Mouse (Mus musculus) MEL (cell line): Measurements from ENCODE around the gene Palld. TPM values are rescaled to one million over a fixed set of nuclear protein-coding genes. Genes with fewer than 3 reads are reported as not detected.

Experiments
- DNase-seq: peaks from one replicate; pipeline ENCODE4 v3.0.0; 2011; ENCODE audit warnings: low read depth, low spot score
- H3K27ac ChIP-seq: 2 replicates; pipeline ENCODE4 v1.5.1; 2012; ENCODE audit warnings: low read depth, mild to moderate bottlenecking, control low read depth, low read length, moderate library complexity; ENCODE audit not compliant: control insufficient read depth
- H3K27me3 ChIP-seq, 2 experiments: fragments of 150-350 bp in 1 of 2; sonication (generic) in 1 of 2; 2 replicates each; pipeline ENCODE4 v1.6.1; 2012; ENCODE audit warnings: low read length in 2 of 2, mild to moderate bottlenecking in 2 of 2, improper control_type of control experiment in 1 of 2, moderate library complexity in 1 of 2; ENCODE audit not compliant: insufficient read depth in 2 of 2, control insufficient read depth in 1 of 2
- H3K36me3 ChIP-seq, 2 experiments: 2 replicates each; pipeline ENCODE4 v1.6.1; 2012 to 2014; ENCODE audit warnings: low read length in 2 of 2, improper control_type of control experiment in 1 of 2, inconsistent platforms in 1 of 2, mild to moderate bottlenecking in 1 of 2; ENCODE audit not compliant: insufficient read depth in 2 of 2, control insufficient read depth in 1 of 2
- H3K4me1 ChIP-seq, 2 experiments: fragments of 150-350 bp in 1 of 2; sonication (generic) in 1 of 2; 2 replicates each; pipeline ENCODE4 v1.6.1; 2012; ENCODE audit warnings: low read length in 2 of 2, improper control_type of control experiment in 1 of 2, mild to moderate bottlenecking in 1 of 2; ENCODE audit not compliant: insufficient read depth in 2 of 2, control insufficient read depth in 1 of 2
- H3K4me3 ChIP-seq, 2 experiments: fragments of 150-350 bp in 1 of 2; sonication (generic) in 1 of 2; 2 replicates each; pipeline ENCODE4 v1.5.1; 2012; ENCODE audit warnings: low read depth in 2 of 2, low read length in 2 of 2, mild to moderate bottlenecking in 2 of 2, moderate library complexity in 2 of 2, control low read depth in 1 of 2, improper control_type of control experiment in 1 of 2; ENCODE audit not compliant: control insufficient read depth in 1 of 2, insufficient read depth in 1 of 2
- H3K79me2 ChIP-seq: 2 replicates; pipeline ENCODE4 v1.6.1; 2012; ENCODE audit warnings: mild to moderate bottlenecking, low read length, moderate library complexity; ENCODE audit not compliant: control insufficient read depth, poor library complexity, insufficient read depth
- H3K9ac ChIP-seq: 2 replicates; pipeline ENCODE4 v1.6.1; 2012; ENCODE audit warnings: low read depth, mild to moderate bottlenecking, control low read depth, low read length, moderate library complexity; ENCODE audit not compliant: control insufficient read depth, poor library complexity, severe bottlenecking
- H3K9me3 ChIP-seq: fragments of 150-350 bp; sonication (generic); replicated peaks from 2 replicates; pipeline ENCODE4 v1.6.1; 2012; ENCODE audit warnings: mild to moderate bottlenecking, low read length, improper control_type of control experiment, moderate library complexity; ENCODE audit not compliant: insufficient read depth
- BHLHE40 ChIP-seq: IDR thresholded peaks from 2 replicates; pipeline ENCODE4 v1.6.1; 2012; ENCODE audit warnings: low read depth, mild to moderate bottlenecking, inconsistent platforms, low read length, improper control_type of control experiment, borderline replicate concordance
- CHD1 ChIP-seq: IDR thresholded peaks from 2 replicates; pipeline ENCODE4 v1.6.1; 2012; ENCODE audit warnings: low read depth, mild to moderate bottlenecking, inconsistent platforms, low read length, improper control_type of control experiment
- E2F4 ChIP-seq: IDR thresholded peaks from 2 replicates; pipeline ENCODE4 v1.6.1; 2011; ENCODE audit warnings: low read depth, low read length, improper control_type of control experiment, borderline replicate concordance
- ELF1 ChIP-seq: IDR thresholded peaks from 2 replicates; pipeline ENCODE4 v1.6.1; 2014; ENCODE audit warnings: low read depth, mild to moderate bottlenecking, inconsistent platforms, low read length, improper control_type of control experiment, moderate library complexity
- GABPA ChIP-seq: IDR thresholded peaks from 2 replicates; pipeline ENCODE4 v1.6.1; 2012; ENCODE audit warnings: low read depth, mild to moderate bottlenecking, inconsistent platforms, low read length, improper control_type of control experiment, moderate library complexity
- JUND ChIP-seq: IDR thresholded peaks from 2 replicates; pipeline ENCODE4 v1.6.1; 2011; ENCODE audit warnings: low read depth, mild to moderate bottlenecking, improper control_type of control experiment, low read length
- KAT2A ChIP-seq: conservative IDR thresholded peaks from 2 replicates; pipeline ENCODE4 v1.6.1; 2012; ENCODE audit warnings: low read depth, low read length, improper control_type of control experiment, inconsistent platforms
- MAX ChIP-seq: IDR thresholded peaks from 2 replicates; pipeline ENCODE4 v1.6.1; 2011; ENCODE audit warnings: low read length, improper control_type of control experiment
- MAZ ChIP-seq: IDR thresholded peaks from 2 replicates; pipeline ENCODE4 v1.6.1; 2012; ENCODE audit warnings: low read depth, mild to moderate bottlenecking, inconsistent platforms, low read length, improper control_type of control experiment
- MEF2A ChIP-seq: IDR thresholded peaks from 2 replicates; pipeline ENCODE4 v1.6.1; 2014; ENCODE audit warnings: low read depth, mild to moderate bottlenecking, inconsistent platforms, low read length, improper control_type of control experiment; ENCODE audit not compliant: poor library complexity, insufficient replicate concordance, severe bottlenecking; ENCODE audit errors: extremely low read depth
- POLR2AphosphoS2 ChIP-seq: IDR thresholded peaks from 2 replicates; pipeline ENCODE4 v1.6.1; 2011; ENCODE audit warnings: low read length, improper control_type of control experiment
- POLR2AphosphoS5 ChIP-seq: IDR thresholded peaks from 2 replicates; pipeline ENCODE4 v1.6.1; 2012; ENCODE audit warnings: low read depth, borderline replicate concordance, mild to moderate bottlenecking, inconsistent platforms, low read length, moderate library complexity, mixed read lengths
- TCF12 ChIP-seq: IDR thresholded peaks from 2 replicates; pipeline ENCODE4 v1.6.1; 2014; ENCODE audit warnings: low read depth, mild to moderate bottlenecking, inconsistent platforms, low read length, improper control_type of control experiment, moderate library complexity
- USF1 ChIP-seq: IDR thresholded peaks from 2 replicates; pipeline ENCODE4 v1.6.1; 2014; ENCODE audit warnings: low read depth, mild to moderate bottlenecking, inconsistent platforms, low read length, improper control_type of control experiment, moderate library complexity
- ZKSCAN1 ChIP-seq: IDR thresholded peaks from 2 replicates; pipeline ENCODE4 v1.6.1; 2012; ENCODE audit warnings: low read depth, mild to moderate bottlenecking, inconsistent platforms, low read length, improper control_type of control experiment, moderate library complexity
- polyA plus RNA-seq, 2 experiments: library from polyadenylated mRNA; stranded (reverse) in 1 of 2; unstranded in 1 of 2; fragments of >175 nt in 1 of 2; fragments of >200 nt in 1 of 2; gene quantifications; 2 replicates each; pipeline versions ENCODE4 v1.2.1 to v1.2.4; 2012; ENCODE audit warnings: low replicate concordance in 2 of 2, low read depth in 1 of 2; ENCODE audit not compliant: insufficient read length in 2 of 2, insufficient read depth in 1 of 2, missing spikeins in 1 of 2
- total RNA-seq: library from RNA; depleted of rRNA; stranded (reverse); fragments of 300-350 nt; gene quantifications from 2 replicates; pipeline ENCODE4 v1.2.3, GENCODE M21; 2012

The Palld gene
- total and polyA plus RNA-seq, 3 experiments, result 0.23 to 1.9 TPM; not detected in 1

DNA sequence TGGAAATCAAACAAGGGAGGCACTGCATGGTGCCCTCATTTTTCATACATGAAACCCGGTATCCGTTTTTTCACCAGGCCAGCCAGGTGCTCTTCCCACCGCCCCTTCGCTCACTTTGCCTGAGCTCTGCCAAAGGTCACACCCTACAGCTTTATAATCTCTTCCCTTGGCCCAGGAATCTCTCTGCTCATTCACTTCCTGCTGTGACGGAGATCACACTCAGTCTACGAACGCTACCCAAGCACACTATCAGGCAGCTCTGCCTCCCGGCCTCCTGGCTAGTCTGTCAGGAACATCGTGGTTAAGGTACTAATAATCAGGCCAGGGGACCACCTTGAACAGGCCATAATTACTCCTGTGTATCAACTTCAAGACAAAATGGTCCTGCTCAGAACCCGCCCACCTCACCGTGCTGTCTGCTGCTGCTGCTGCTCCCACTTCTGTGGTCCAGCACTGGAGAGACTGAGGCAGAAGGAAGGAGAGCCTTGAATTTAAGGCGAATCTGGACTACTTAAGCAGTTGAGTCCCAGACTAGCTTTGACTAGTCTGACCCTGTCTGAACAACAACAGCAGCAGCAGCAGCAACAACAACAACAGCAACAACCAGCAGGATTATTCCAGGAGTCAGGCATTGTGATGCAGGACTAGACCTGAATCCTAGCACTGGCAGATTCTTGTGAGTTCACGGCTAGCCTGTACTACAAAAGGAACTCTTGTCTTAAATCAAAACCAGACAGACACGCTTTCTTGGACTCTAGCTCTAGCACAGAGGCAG is 187.0 kb downstream of the Palld start (continued):
- TF ChIP-seq POLR2AphosphoS5 (no peak), GABPA (no peak), JUND (no peak)

DNA sequence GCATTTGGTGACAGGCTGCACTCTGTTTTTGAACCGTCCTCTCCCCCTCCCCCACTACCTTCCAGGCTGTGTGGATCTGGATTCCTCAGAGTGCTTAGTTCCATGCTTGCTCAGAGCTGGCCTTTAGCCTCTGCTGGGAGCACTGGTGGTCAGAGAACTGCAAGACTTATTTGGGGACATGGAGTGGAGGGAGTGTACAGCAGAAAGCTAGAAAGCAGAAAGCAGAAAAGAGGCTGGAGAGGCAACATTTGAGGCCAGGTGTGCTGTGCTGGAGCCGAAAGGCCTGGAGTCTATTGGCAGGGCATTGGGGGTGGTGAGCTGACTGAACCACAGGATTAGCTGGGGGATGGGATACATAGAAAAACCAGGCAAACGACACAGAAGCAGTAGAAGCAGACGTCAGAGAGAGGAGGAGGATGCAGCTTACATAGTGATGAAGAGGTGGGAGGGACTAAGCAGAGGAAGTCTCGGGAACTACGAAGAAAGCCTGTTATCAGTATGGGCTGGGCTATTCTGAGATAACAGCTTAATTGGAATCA is 188.1 kb downstream of the Palld start:
- H3K27me3 ChIP-seq, result no peaks in the 10 kb centered on the region
- no peaks in the 10 kb centered on the region for H3K4me1 ChIP-seq
- H3K9me3 ChIP-seq, result no peaks in the 10 kb centered on the region

DNA sequence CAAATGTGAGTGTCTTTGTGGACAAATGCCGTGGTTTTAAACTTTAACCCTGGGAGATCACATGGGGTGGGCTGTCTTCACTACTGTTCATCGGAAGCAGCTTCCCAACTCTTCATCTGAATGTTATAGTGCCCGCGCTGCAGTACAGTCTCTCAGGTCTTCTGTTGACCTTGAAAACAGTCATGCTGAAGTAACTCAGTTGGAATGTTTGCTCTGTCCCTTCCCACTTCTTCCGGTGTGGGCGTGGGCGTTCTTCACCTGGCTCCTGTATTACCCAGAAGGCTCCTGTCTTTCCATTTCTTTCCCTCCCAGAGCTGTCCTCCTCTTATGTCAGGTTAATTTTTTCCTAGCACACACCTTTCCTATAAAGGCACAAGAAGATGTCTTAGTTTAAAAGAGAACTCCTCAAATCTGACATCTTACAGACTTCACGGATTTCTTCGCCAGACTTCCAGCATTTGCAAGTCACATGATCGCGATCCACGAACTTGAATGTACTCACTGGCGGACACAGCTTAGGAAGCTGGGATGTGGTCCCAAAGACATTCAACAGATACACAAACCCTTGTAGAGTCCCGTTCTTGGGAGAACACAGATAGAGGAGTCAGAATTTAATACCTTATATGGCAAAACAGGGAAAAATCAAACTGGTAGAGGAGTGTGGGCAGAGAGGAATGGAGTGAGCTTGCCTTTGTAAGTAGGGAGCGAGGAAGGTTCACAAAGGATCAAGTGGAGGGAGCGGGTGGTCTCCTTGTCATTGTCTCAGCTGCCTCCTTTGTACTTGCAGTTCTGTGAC is 189.1 kb downstream of the Palld start:
- H3K4me1 ChIP-seq, result no peaks in the 10 kb centered on the region
- no peak for DNase-seq

More for the DNA sequence above, 188.1 kb downstream of the Palld start:
- DNase-seq, result no peak
- no peak overlapping the region for H3K27ac ChIP-seq
- no peaks in the 10 kb centered on the region for H3K79me2 ChIP-seq
- TF ChIP-seq TCF12 (no peak), MAX (no peak), BHLHE40 (no peak), JUND (no peak), MEF2A (no peak), ZKSCAN1 (no peak), CHD1 (no peak), MAZ (no peak), POLR2AphosphoS5 (no peak), POLR2AphosphoS2 (no peak), ELF1 (no peak)
- no peak overlapping the region for H3K9ac ChIP-seq
- no peaks in the 10 kb centered on the region for H3K36me3 ChIP-seq
- H3K4me3 ChIP-seq, result no peak overlapping the region

More for the DNA sequence above, 189.1 kb downstream of the Palld start:
- Histone ChIP-seq H3K79me2 (no peaks in the 10 kb centered on the region), H3K36me3 (no peaks in the 10 kb centered on the region), H3K27me3 (no peaks in the 10 kb centered on the region), H3K9me3 (no peaks in the 10 kb centered on the region), H3K9ac (no peak overlapping the region), H3K4me3 (no peak overlapping the region), H3K27ac (no peak overlapping the region)
- no peak for TF ChIP-seq KAT2A
- TF ChIP-seq JUND, result no peak
- no peak for TF ChIP-seq USF1
- TF ChIP-seq E2F4, result no peak
- TF ChIP-seq MEF2A, result no peak
